ENCODE assay signal across 10 mouse cellular contexts in genomic region chr13:19701443-19702078, GRCm38 (mm10). TPM values are rescaled to one million over a fixed set of nuclear protein-coding genes. Genes with fewer than 3 reads are reported as not detected.
DNase-seq lines count a peak whose midpoint lies in the region; ATAC-seq and TF ChIP-seq lines count a peak whose summit lies in the region.
"Had no signal": no experiment of that assay in that cellular context is flagged by ENCODE, and none has a peak within 500 bp of the region (broad histone marks: within the 10 kb centered on the region; RNA-seq: fewer than 3 reads in every experiment).

No protein-coding gene starts in this region.

- H3K4me2 ChIP-seq in heart, embryonic 11.5 days, result no peak overlapping the region

- peak overlapping the region; percentile 45 for H3K4me3 ChIP-seq in testis, adult 2 months (ENCODE audit: control insufficient read depth, low read depth, low read length)
- no peak overlapping the region for H3K4me3 ChIP-seq in heart, embryonic 11.5 days (ENCODE audit: low read depth, low read length)
- H3K4me3 ChIP-seq in heart, embryonic 10.5 days, result no peak overlapping the region

- no peak for ATAC-seq in heart, embryonic 11.5 days (replicated peaks; ENCODE audit: insufficient number of reproducible peaks, low FRiP score, low TSS enrichment)

- TF ChIP-seq POLR2A in testis, adult 2 months (IDR thresholded peaks at IDR 0.05; ENCODE audit: control insufficient read depth, low read depth, low read length), result peak; percentile 92; the same call in 1 of the 2 replicates

- no peaks in the 10 kb centered on the region for H3K27me3 ChIP-seq in testis, adult 2 months (ENCODE audit: control insufficient read depth, insufficient read depth, low read length)
- no peaks in the 10 kb centered on the region for H3K27me3 ChIP-seq in heart, embryonic 11.5 days (ENCODE audit: control insufficient read depth, insufficient read depth, low read length)
- H3K27me3 ChIP-seq in heart, embryonic 10.5 days (ENCODE audit: insufficient read depth, poor library complexity, severe bottlenecking), result peaks cover 6% of the 10 kb centered on the region; the same call in 1 of the 2 replicates

- TF ChIP-seq CTCF in testis, adult 2 months (IDR thresholded peaks at IDR 0.05; ENCODE audit: control insufficient read depth, insufficient read depth, insufficient replicate concordance, low read depth, low read length), result no peak

- no peak overlapping the region; the same call in 1 of the 2 replicates for H3K27ac ChIP-seq in testis, adult 2 months (ENCODE audit: control insufficient read depth, insufficient read depth, low read depth, low read length)
- no peak overlapping the region for H3K27ac ChIP-seq in heart, embryonic 11.5 days (ENCODE audit: low read depth, low read length)
- no peak overlapping the region for H3K27ac ChIP-seq in heart, embryonic 10.5 days
- H3K27ac ChIP-seq: liver, embryonic 14.5 days had no signal

- DNase-seq in testis, postnatal 10 days (ENCODE audit: low spot score), result no peak
- DNase-seq in frontal cortex, postnatal 36 days (ENCODE audit: low spot score in 2 of 2), result peak; percentile 44 to 78
- DNase-seq in left cerebral cortex, postnatal 25 days (ENCODE audit: low spot score in 2 of 2), result peak; percentile 75 to 79
- no peak for DNase-seq in thymus, postnatal 25 days
- DNase-seq in heart, adult 18-20 months, result no peak
- no peak for DNase-seq in heart, embryonic 10.5 days (ENCODE audit: low spot score)

- H3K9me3 ChIP-seq in heart, embryonic 11.5 days (replicated peaks; ENCODE audit: control insufficient read depth, low read length), result no peaks in the 10 kb centered on the region
- no peaks in the 10 kb centered on the region for H3K9me3 ChIP-seq in heart, embryonic 10.5 days

- WGBS in heart, embryonic 11.5 days (ENCODE audit: insufficient replicate concordance), result 74% methylated on average over 11 of the region's 11 CpGs
- 79% methylated on average over 11 of the region's 11 CpGs for WGBS in heart, embryonic 10.5 days

- H3K9ac ChIP-seq in heart, embryonic 11.5 days (ENCODE audit: low read depth, low read length), result no peak overlapping the region
- H3K9ac ChIP-seq: liver, embryonic 14.5 days had no signal

- H3K4me1 ChIP-seq in testis, adult 2 months (ENCODE audit: control insufficient read depth, insufficient read depth, low read length), result peaks cover 13% of the 10 kb centered on the region
- no peaks in the 10 kb centered on the region for H3K4me1 ChIP-seq in heart, embryonic 11.5 days (ENCODE audit: control insufficient read depth, insufficient read depth, low read length)
- H3K4me1 ChIP-seq in heart, embryonic 10.5 days, result no peaks in the 10 kb centered on the region

- intact Hi-C loops in left cerebral cortex, postnatal 25 days (cut with DNase I), result loop anchor here (10.0 kb wide), 2 partner anchors 483 to 1343 kb away; no protein-coding TSS in a partner anchor

- no peaks in the 10 kb centered on the region for H3K36me3 ChIP-seq in testis, adult 2 months (ENCODE audit: control insufficient read depth, insufficient read depth, low read length)
- no peaks in the 10 kb centered on the region for H3K36me3 ChIP-seq in heart, embryonic 11.5 days (ENCODE audit: control insufficient read depth, insufficient read depth, low read length)
- no peaks in the 10 kb centered on the region for H3K36me3 ChIP-seq in heart, embryonic 10.5 days

RNA-seq across cellular contexts. Expression of gene Nme8, which starts 4.0 kb away (rescaled TPM):
- polyA plus RNA-seq in testis, adult 2 months (2012; rRNA removed), result 42.4 and 47.5 TPM in 2 replicates
- not detected for total RNA-seq in left cerebral cortex, postnatal 25 days (2021)
- not detected in 2 replicates for polyA plus RNA-seq in heart, embryonic 11.5 days (2014; fragmentation: Nextera tagmentation; extraction: Ambion mirVana)
- not detected for total RNA-seq in heart, adult 18-20 months (2021)
- polyA plus RNA-seq in heart, embryonic 10.5 days (2016; fragmentation: Nextera tagmentation; extraction: Ambion mirVana), result not detected in 2 replicates
- total RNA-seq: MEL had no signal
- polyA plus RNA-seq: liver, embryonic 14.5 days had no signal

Comparison
In these comparisons a context has a peak if more than half of its experiments do, and no peak if none do; other contexts are left out.
1. DNase-seq: peak in frontal cortex, postnatal 36 days (2 of 2) and left cerebral cortex, postnatal 25 days (2 of 2); none in testis, postnatal 10 days (single experiment), thymus, postnatal 25 days (single experiment), heart, adult 18-20 months (0 of 2) and heart, embryonic 10.5 days (single experiment).
2. RNA of gene Nme8, which starts 4.0 kb away (polyA plus RNA-seq): 42.4 to 47.5 TPM in testis, adult 2 months; not detected in heart, embryonic 11.5 days and not detected in heart, embryonic 10.5 days; every median in the first group is over 10 times any median in the second.